In genomic region chr5:137025132-137025531, GRCm38 (mm10) we compare ENCODE assay signal across 8 mouse cellular contexts. TPM values are rescaled to one million over a fixed set of nuclear protein-coding genes. Genes with fewer than 3 reads are reported as not detected.
DNase-seq lines count a peak whose midpoint lies in the region; ATAC-seq and TF ChIP-seq lines count a peak whose summit lies in the region.

No protein-coding gene starts in this region.

- intact Hi-C loops in heart, postnatal 10 days (cut with DNase I) = loop anchor here (1.0 to 2.0 kb wide), 2 partner anchors 38 to 82 kb away; no protein-coding TSS in a partner anchor

- peak; percentile 78 for DNase-seq in ES-E14 (ENCODE audit: low read depth, low spot score)
- DNase-seq in brain, embryonic 14.5 days (ENCODE audit: low read depth) = peak; percentile 72
- DNase-seq in heart, postnatal 10 days = peak; percentile 77 to 89
- peak; percentile 90 to 92 for DNase-seq in kidney, postnatal 4 days
- peak; percentile 85 for DNase-seq in lung, postnatal 10 days
- peak; percentile 69 for DNase-seq in ovary, postnatal 36 days (ENCODE audit: low spot score)
- peak; percentile 80 to 84 for DNase-seq in thymus, postnatal 36 days

- no peak for TF ChIP-seq POLR2A in brain, embryonic 14.5 days (IDR thresholded peaks at IDR 0.05; ENCODE audit: borderline replicate concordance, extremely low read depth, insufficient read depth, insufficient read length, poor library complexity, severe bottlenecking)

- H3K36me3 ChIP-seq in ES-E14 (ENCODE audit: control insufficient read depth, insufficient read depth, low read length, poor library complexity, severe bottlenecking) = no peaks in the 10 kb centered on the region

- peak; percentile 93 for TF ChIP-seq CTCF in brain, embryonic 14.5 days (IDR thresholded peaks at IDR 0.05; ENCODE audit: borderline replicate concordance, extremely low read depth, insufficient read depth, insufficient read length)

- H3K4me3 ChIP-seq in ES-E14 (ENCODE audit: insufficient read depth in 1 of 2, low read depth in 1 of 2, low read length in 2 of 2, poor library complexity in 1 of 2, severe bottlenecking in 1 of 2) = peak overlapping the region; percentile 13 to 44; a peak in 3 of 4 replicates

- 0 out of 2 replicates have a peak overlapping the region, but pooled peaks have one; percentile 50 for H3K9ac ChIP-seq in ES-E14 (ENCODE audit: insufficient read depth, low read depth, low read length, poor library complexity, severe bottlenecking)

- H3K27ac ChIP-seq in ES-E14 (ENCODE audit: insufficient read depth, low read depth, low read length, poor library complexity, severe bottlenecking) = no peak overlapping the region

- peak; percentile 82 for ATAC-seq in erythroid progenitor cell, adult 5-6 weeks (replicated peaks; ENCODE audit: low FRiP score, poor library complexity, severe bottlenecking)

- in situ Hi-C loops in ES-E14 (cut with MboI; ENCODE audit: low sequenced_read_pairs in 2 of 2, unreplicated experiment in 2 of 2) = no loop called here

- no peaks in the 10 kb centered on the region for H3K9me3 ChIP-seq in ES-E14 (ENCODE audit: control insufficient read depth, insufficient read depth, low read depth, low read length)

- peaks cover 2 to 12% of the 10 kb centered on the region in 2 experiments; a peak in 1 of 4 replicates for H3K4me1 ChIP-seq in ES-E14 (ENCODE audit: control insufficient read depth in 2 of 2, insufficient read depth in 2 of 2, low read length in 2 of 2, poor library complexity in 1 of 2)

TF ChIP-seq in ES-E14, 5 proteins besides CTCF, POLR2A, EP300 and RAD21:
- TF ChIP-seq ZC3H11A (IDR thresholded peaks at IDR 0.05; ENCODE audit: borderline replicate concordance, low read depth, low read length) (no peak), ZNF384 (IDR thresholded peaks at IDR 0.05; ENCODE audit: low read depth, low read length) (no peak)

RNA-seq across cellular contexts. Expression of gene Vgf, which starts 1.1 kb away (rescaled TPM):
- total RNA-seq in ES-E14 (2012; rRNA removed) = 32.2 and 45.6 TPM in 2 replicates
- polyA plus RNA-seq in brain, embryonic 14.5 days (2012; rRNA removed) = 6.7 and 9.3 TPM in 2 replicates
- total RNA-seq in erythroid progenitor cell, adult 5-6 weeks (2015; ENCODE audit: low replicate concordance) = not detected in 2 replicates
- total RNA-seq in erythroid progenitor cell, adult 5-6 weeks (2017; ENCODE audit: low replicate concordance) = not detected in 2 replicates
- total RNA-seq in heart, postnatal 10 days (2021) = not detected

RNA-seq across cellular contexts. Expression of gene Ap1s1, which starts 20.8 kb away (rescaled TPM):
- 76.4 and 112 TPM in 2 replicates for total RNA-seq in ES-E14 (2012; rRNA removed)
- polyA plus RNA-seq in brain, embryonic 14.5 days (2012; rRNA removed) = 162 and 163 TPM in 2 replicates
- total RNA-seq in erythroid progenitor cell, adult 5-6 weeks (2015; ENCODE audit: low replicate concordance) = 6.5 and 8.4 TPM in 2 replicates
- 18.7 and 26.5 TPM in 2 replicates for total RNA-seq in erythroid progenitor cell, adult 5-6 weeks (2017; ENCODE audit: low replicate concordance)
- 10 to 100 TPM; 59.7 to 65.0 TPM for total RNA-seq in heart, postnatal 10 days (2021)

RNA-seq across cellular contexts. Expression of gene Znhit1, which starts 37.3 kb away (rescaled TPM):
- total RNA-seq in ES-E14 (2012; rRNA removed) = 41.2 and 46.0 TPM in 2 replicates
- 89.0 and 104 TPM in 2 replicates for polyA plus RNA-seq in brain, embryonic 14.5 days (2012; rRNA removed)
- 40.7 and 52.3 TPM in 2 replicates for total RNA-seq in erythroid progenitor cell, adult 5-6 weeks (2015; ENCODE audit: low replicate concordance)
- total RNA-seq in erythroid progenitor cell, adult 5-6 weeks (2017; ENCODE audit: low replicate concordance) = 5.4 and 20.0 TPM in 2 replicates
- 10 to 100 TPM; 51.6 to 53.4 TPM for total RNA-seq in heart, postnatal 10 days (2021)

RNA-seq across cellular contexts. Expression of gene Plod3, which starts 38.3 kb away (rescaled TPM):
- 155 and 201 TPM in 2 replicates for total RNA-seq in ES-E14 (2012; rRNA removed)
- 75.0 and 81.7 TPM in 2 replicates for polyA plus RNA-seq in brain, embryonic 14.5 days (2012; rRNA removed)
- total RNA-seq in erythroid progenitor cell, adult 5-6 weeks (2015; ENCODE audit: low replicate concordance) = 9.7 and 10.1 TPM in 2 replicates
- 6.0 and 12.1 TPM in 2 replicates for total RNA-seq in erythroid progenitor cell, adult 5-6 weeks (2017; ENCODE audit: low replicate concordance)
- 10 to 100 TPM; 45.0 to 47.1 TPM for total RNA-seq in heart, postnatal 10 days (2021)

RNA-seq across cellular contexts. Expression of gene Serpine1, which starts 46.9 kb away (rescaled TPM):
- 91.8 and 166 TPM in 2 replicates for total RNA-seq in ES-E14 (2012; rRNA removed)
- 2.1 and 2.6 TPM in 2 replicates for polyA plus RNA-seq in brain, embryonic 14.5 days (2012; rRNA removed)
- total RNA-seq in erythroid progenitor cell, adult 5-6 weeks (2015; ENCODE audit: low replicate concordance) = not detected in 2 replicates
- total RNA-seq in erythroid progenitor cell, adult 5-6 weeks (2017; ENCODE audit: low replicate concordance) = not detected in 2 replicates
- 10 to 100 TPM; 11.0 to 19.3 TPM for total RNA-seq in heart, postnatal 10 days (2021)

Comparison
In these comparisons a context has a peak if more than half of its experiments do, and no peak if none do; other contexts are left out.
1. RNA of gene Vgf, which starts 1.1 kb away (total RNA-seq): 32.2 to 45.6 TPM in ES-E14; not detected in heart, postnatal 10 days and not detected in erythroid progenitor cell, adult 5-6 weeks; every median in the first group is over 10 times any median in the second.
2. Peak in every context shown above with its lines, with median percentiles within 50 percentile points of each other: DNase-seq.